Mouse (Mus musculus): Measurements from ENCODE around the gene Ppp4r2.

GRCm38 (mm10) chr6:100803250-100803649 is 30.2 kb upstream of the Ppp4r2 start:
- TF ChIP-seq CTCF (IDR thresholded peaks at IDR 0.05; ENCODE audit: low read depth) (no peak), EP300 (IDR thresholded peaks at IDR 0.05; ENCODE audit: low read depth) (no peak)

All from heart, postnatal 0 days (tissue).